Mouse (Mus musculus): Measurements from ENCODE around the gene Ntn4. TPM values are rescaled to one million over a fixed set of nuclear protein-coding genes. Genes with fewer than 3 reads are reported as not detected.

Gene Ntn4
- polyA plus RNA-seq (2015; fragmentation: Nextera tagmentation; extraction: Ambion mirVana) = 0.36 and 0.58 TPM in 2 replicates

DNA sequence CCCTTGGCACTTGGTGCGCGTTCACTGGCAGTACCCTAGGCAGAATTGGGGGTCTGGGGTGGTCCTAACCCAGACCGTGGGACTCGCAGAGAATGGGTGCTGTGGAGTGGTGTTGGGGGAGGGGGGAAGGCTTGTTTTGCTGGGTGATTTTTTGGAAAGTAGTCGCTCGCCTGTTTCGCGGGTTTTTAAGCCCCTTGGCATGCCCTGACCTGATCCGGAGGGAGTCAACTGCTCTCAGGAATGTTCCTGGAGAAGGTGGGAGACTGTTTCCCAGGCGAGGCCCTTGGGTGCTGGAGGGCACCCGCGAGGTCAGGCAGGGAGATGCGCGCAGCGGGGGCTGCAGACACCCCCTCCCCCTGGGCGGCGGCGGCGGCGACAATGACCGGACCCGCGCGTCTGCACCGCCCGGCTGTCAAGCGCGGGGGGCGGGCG, at the start of gene Ntn4:
TSS of gene Ntn4 (plus strand) at position 161 of the 432 bp plus-strand sequence.
- peaks cover 29% of the 10 kb centered on the region for H3K27me3 ChIP-seq (ENCODE audit: control insufficient read depth, insufficient read depth, low read depth, low read length)
- 4% methylated on average over 30 of the region's 30 CpGs for WGBS
- peak; percentile 5; the same call in 1 of the 2 replicates for ATAC-seq (ENCODE audit: low read depth)

DNA sequence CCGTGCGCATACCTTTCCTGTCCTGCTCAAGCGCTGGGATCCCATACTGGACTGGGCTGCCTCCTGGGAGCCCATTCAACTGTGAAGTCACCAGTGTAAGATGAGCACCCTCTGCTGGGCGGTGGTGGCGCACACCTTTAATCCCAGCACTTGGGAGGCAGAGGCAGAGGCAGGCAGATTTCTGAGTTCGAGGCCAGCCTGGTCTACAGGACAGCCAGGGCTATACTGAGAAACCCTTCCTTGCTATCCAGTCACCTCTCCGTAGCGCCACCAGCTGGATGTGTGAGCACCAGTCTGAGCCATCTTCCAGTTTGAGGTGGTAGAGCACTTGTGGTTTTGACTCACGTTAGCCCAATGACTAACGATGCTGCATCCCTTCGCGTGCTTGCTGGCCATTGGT, 48.0 kb upstream of the Ntn4 start:
- no peaks in the 10 kb centered on the region for H3K9me3 ChIP-seq (ENCODE audit: control insufficient read depth, low read length)
- ATAC-seq (ENCODE audit: low read depth) = no peak

More for the DNA sequence above, at the start of gene Ntn4:
- no peak within 1 kb of the TSS for H3K27ac ChIP-seq (ENCODE audit: low read length)
- H3K4me2 ChIP-seq (ENCODE audit: low read depth, low read length) = peak within 1 kb of the TSS; percentile 100
- H3K9ac ChIP-seq (ENCODE audit: low read length) = peak within 1 kb of the TSS; percentile 76
- H3K9me3 ChIP-seq (ENCODE audit: control insufficient read depth, low read length) = no peaks in the 10 kb centered on the region
- peaks cover 15% of the 10 kb centered on the region for H3K4me1 ChIP-seq (replicated peaks; ENCODE audit: control insufficient read depth, insufficient read depth, low read length)
- peak within 1 kb of the TSS; percentile 79 for H3K4me3 ChIP-seq (ENCODE audit: low read length)
- H3K36me3 ChIP-seq (ENCODE audit: control insufficient read depth, insufficient read depth, low read length) = no peaks in the 10 kb centered on the region

DNA sequence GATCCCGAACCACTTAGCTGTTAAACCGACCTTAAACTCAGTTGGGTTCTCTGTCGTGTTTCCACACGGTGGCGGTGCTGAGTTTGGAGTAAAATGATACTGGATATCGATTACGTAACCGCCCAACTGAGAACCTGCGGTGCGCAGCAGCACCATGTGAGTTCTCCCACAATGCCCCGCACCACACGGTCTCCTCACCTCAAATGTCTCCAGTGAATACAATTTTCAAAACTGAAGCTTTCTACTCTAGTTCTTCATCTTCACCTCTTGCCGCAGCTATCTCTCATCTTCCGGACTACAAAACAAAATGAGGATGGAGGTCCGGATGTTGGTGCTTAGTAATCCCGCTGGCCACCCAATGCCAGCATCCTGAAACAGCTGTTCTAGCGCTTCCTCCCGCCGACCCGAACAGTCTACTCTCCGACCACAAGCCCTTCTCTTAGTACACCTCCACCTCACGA, 46.4 kb upstream of the Ntn4 start:
- peak; percentile 41; the same call in 1 of the 2 replicates for ATAC-seq (ENCODE audit: low read depth)

More for the DNA sequence above, 48.0 kb upstream of the Ntn4 start:
- Histone ChIP-seq H3K4me3 (ENCODE audit: low read length) (no peak overlapping the region), H3K27ac (ENCODE audit: low read length) (no peak overlapping the region), H3K4me2 (ENCODE audit: low read depth, low read length) (no peak overlapping the region), H3K36me3 (ENCODE audit: control insufficient read depth, insufficient read depth, low read length) (no peaks in the 10 kb centered on the region), H3K9ac (ENCODE audit: low read length) (no peak overlapping the region), H3K27me3 (ENCODE audit: control insufficient read depth, insufficient read depth, low read depth, low read length) (no peaks in the 10 kb centered on the region), H3K4me1 (replicated peaks; ENCODE audit: control insufficient read depth, insufficient read depth, low read length) (peaks cover 14% of the 10 kb centered on the region)
- 54% methylated on average over 12 of the region's 12 CpGs for WGBS

DNA sequence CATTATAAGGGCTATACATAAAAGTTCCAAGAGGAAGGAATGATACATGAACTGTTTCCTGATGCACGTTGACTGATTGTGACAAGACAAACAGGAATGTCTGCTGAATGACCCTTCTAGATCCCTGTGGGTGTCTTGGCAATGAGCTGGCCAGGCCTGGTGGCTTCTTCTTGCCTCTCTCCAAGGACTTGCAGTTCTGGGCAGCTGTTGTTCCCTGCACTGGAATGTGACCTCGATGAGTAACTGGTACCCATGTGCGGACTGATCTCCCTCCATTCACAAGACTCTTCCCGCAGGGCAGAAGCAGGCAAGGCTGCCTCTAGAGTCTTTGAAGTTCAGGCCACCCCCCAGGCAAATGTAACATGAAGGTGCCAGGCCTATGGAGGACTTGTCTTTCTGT, 44.6 kb upstream of the Ntn4 start:
- Histone ChIP-seq H3K9ac (ENCODE audit: low read length) (no peak overlapping the region), H3K4me2 (ENCODE audit: low read depth, low read length) (no peak overlapping the region), H3K9me3 (ENCODE audit: control insufficient read depth, low read length) (no peaks in the 10 kb centered on the region), H3K4me1 (replicated peaks; ENCODE audit: control insufficient read depth, insufficient read depth, low read length) (peaks cover 3% of the 10 kb centered on the region; the same call in 1 of the 2 replicates), H3K27ac (ENCODE audit: low read length) (no peak overlapping the region), H3K27me3 (ENCODE audit: control insufficient read depth, insufficient read depth, low read depth, low read length) (no peaks in the 10 kb centered on the region), H3K36me3 (ENCODE audit: control insufficient read depth, insufficient read depth, low read length) (no peaks in the 10 kb centered on the region), H3K4me3 (ENCODE audit: low read length) (no peak overlapping the region)
- no peak for ATAC-seq (ENCODE audit: low read depth)
- 38% methylated on average over 4 of the region's 4 CpGs for WGBS

More for the DNA sequence above, 46.4 kb upstream of the Ntn4 start:
- Histone ChIP-seq H3K4me2 (ENCODE audit: low read depth, low read length) (peak overlapping the region; percentile 82), H3K9ac (ENCODE audit: low read length) (peak overlapping the region; percentile 53), H3K9me3 (ENCODE audit: control insufficient read depth, low read length) (no peaks in the 10 kb centered on the region), H3K4me1 (replicated peaks; ENCODE audit: control insufficient read depth, insufficient read depth, low read length) (peaks cover 3% of the 10 kb centered on the region; the same call in 1 of the 2 replicates), H3K27ac (ENCODE audit: low read length) (no peak overlapping the region), H3K4me3 (ENCODE audit: low read length) (peak overlapping the region; percentile 44), H3K36me3 (ENCODE audit: control insufficient read depth, insufficient read depth, low read length) (no peaks in the 10 kb centered on the region), H3K27me3 (ENCODE audit: control insufficient read depth, insufficient read depth, low read depth, low read length) (no peaks in the 10 kb centered on the region)
- WGBS = under 1% methylated on average over 22 of the region's 22 CpGs

DNA sequence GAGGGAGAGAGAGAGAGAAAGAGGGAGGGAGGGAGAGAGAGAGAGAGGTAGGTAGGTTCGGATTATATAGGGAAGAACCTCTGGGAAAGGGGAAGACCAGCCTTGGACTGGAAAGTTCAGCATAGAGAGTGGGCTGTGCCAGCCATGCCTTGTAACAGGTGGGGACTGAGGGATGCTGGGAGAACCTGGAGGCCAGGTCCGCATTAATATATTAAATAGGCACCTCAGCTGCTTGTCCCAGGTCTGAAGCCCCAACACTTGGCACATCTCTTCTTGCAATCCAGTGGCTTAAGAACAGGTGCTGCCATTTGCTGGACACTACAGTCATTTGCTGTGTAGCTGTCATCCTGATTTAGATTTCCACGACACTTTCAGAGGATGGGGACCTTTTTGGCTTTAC, 43.8 kb upstream of the Ntn4 start:
- 76% methylated on average over 3 of the region's 3 CpGs for WGBS
- Histone ChIP-seq H3K4me3 (ENCODE audit: low read length) (no peak overlapping the region), H3K4me2 (ENCODE audit: low read depth, low read length) (no peak overlapping the region), H3K4me1 (replicated peaks; ENCODE audit: control insufficient read depth, insufficient read depth, low read length) (peaks cover 3% of the 10 kb centered on the region; the same call in 1 of the 2 replicates), H3K9ac (ENCODE audit: low read length) (no peak overlapping the region), H3K27me3 (ENCODE audit: control insufficient read depth, insufficient read depth, low read depth, low read length) (no peaks in the 10 kb centered on the region), H3K36me3 (ENCODE audit: control insufficient read depth, insufficient read depth, low read length) (no peaks in the 10 kb centered on the region), H3K27ac (ENCODE audit: low read length) (no peak overlapping the region), H3K9me3 (ENCODE audit: control insufficient read depth, low read length) (no peaks in the 10 kb centered on the region)
- ATAC-seq (ENCODE audit: low read depth) = no peak

DNA sequence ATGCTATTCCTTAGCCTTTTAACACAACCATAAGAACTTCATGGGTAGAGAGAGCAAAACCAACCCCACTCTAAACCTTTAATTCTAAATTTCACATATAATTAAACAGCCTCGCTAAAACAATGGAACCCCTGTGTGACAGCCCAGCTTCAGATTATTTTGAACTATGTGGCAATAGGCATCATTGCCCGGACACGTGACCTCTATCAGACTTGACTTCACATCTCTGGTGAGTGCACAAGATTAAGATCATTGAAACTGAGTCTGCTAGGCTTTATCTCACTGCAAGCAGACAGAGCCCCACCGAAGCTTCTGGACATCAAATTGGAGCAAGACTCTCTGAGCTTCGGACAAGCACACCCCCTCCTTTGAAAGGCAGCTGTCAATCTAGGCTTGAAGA, 38.2 kb upstream of the Ntn4 start:
- Histone ChIP-seq H3K36me3 (ENCODE audit: control insufficient read depth, insufficient read depth, low read length) (no peaks in the 10 kb centered on the region), H3K27me3 (ENCODE audit: control insufficient read depth, insufficient read depth, low read depth, low read length) (no peaks in the 10 kb centered on the region)
- no peak for ATAC-seq (ENCODE audit: low read depth)

DNA sequence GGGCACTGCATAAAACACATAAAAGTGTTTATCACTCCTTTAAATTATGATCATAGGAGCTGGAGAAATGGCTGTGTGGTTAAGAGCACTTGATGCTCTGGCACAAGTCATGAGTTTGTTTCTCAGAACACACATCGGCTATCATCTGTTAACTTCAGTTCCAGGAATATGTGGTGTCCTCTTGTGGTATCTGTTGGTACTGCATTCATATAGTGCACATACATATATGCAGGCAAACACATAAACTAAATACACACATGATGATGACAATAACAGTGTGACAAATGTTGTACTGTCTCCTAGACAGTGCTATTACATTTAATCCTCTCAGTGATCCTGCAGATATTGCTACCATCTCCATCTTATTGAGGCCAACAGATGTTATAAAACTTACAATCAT, 37.2 kb upstream of the Ntn4 start:
- Histone ChIP-seq H3K27ac (ENCODE audit: low read length) (no peak overlapping the region), H3K4me2 (ENCODE audit: low read depth, low read length) (no peak overlapping the region), H3K36me3 (ENCODE audit: control insufficient read depth, insufficient read depth, low read length) (no peaks in the 10 kb centered on the region), H3K4me1 (replicated peaks; ENCODE audit: control insufficient read depth, insufficient read depth, low read length) (no peaks in the 10 kb centered on the region), H3K9me3 (ENCODE audit: control insufficient read depth, low read length) (no peaks in the 10 kb centered on the region; the same call in 1 of the 2 replicates), H3K9ac (ENCODE audit: low read length) (no peak overlapping the region), H3K4me3 (ENCODE audit: low read length) (no peak overlapping the region), H3K27me3 (ENCODE audit: control insufficient read depth, insufficient read depth, low read depth, low read length) (no peaks in the 10 kb centered on the region)
- no peak for ATAC-seq (ENCODE audit: low read depth)
- 82% methylated on average over 1 of the region's 1 CpGs for whole genome bisulfite sequencing

More for the DNA sequence above, 38.2 kb upstream of the Ntn4 start:
- Histone ChIP-seq H3K9ac (ENCODE audit: low read length) (no peak overlapping the region), H3K9me3 (ENCODE audit: control insufficient read depth, low read length) (no peaks in the 10 kb centered on the region; the same call in 1 of the 2 replicates), H3K4me2 (ENCODE audit: low read depth, low read length) (no peak overlapping the region), H3K27ac (ENCODE audit: low read length) (no peak overlapping the region), H3K4me1 (replicated peaks; ENCODE audit: control insufficient read depth, insufficient read depth, low read length) (no peaks in the 10 kb centered on the region), H3K4me3 (ENCODE audit: low read length) (no peak overlapping the region)
- WGBS = 81% methylated on average over 5 of the region's 5 CpGs

DNA sequence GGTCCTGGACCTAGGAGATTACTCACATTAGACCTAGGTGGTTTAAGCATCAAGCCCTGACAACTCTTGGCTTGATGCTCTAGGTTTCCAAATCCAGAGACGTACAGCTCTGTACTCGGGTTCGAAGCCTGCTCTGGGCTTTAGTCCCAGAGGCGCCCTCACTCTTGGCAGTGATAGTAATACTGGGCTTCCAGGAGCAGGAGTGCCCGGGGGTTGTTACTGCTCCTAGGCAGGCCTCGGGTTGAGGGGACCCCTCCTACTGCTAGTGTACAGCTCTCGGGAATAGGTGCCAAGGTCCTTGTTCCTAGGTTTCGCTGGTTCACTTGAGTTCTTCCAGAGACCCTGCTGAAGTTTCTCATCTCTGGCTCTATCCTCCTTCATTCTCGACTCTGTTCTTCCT, 34.2 kb upstream of the Ntn4 start:
- no peak overlapping the region for H3K4me2 ChIP-seq (ENCODE audit: low read depth, low read length)
- 86% methylated on average over 9 of the region's 9 CpGs for WGBS

DNA sequence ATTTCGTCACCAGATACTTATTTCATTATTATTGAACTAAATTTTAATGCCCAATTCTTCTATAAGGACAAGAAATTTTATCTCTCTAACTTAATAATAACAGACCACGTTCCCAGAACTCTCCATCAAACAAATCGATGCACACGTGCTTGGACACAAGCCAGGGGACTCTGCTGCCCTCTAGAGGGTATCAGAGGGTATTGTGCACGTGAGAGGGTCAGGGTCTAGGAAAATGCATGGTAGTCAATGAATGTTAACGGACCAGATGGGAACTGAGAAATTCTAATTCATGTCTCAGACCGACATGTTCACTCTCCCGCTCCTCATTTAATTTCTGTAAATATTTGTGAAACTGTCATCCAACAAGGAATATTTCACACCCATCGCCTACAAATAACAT, 32.4 kb upstream of the Ntn4 start:
- Histone ChIP-seq H3K27me3 (ENCODE audit: control insufficient read depth, insufficient read depth, low read depth, low read length) (no peaks in the 10 kb centered on the region), H3K4me2 (ENCODE audit: low read depth, low read length) (no peak overlapping the region), H3K36me3 (ENCODE audit: control insufficient read depth, insufficient read depth, low read length) (no peaks in the 10 kb centered on the region), H3K4me1 (replicated peaks; ENCODE audit: control insufficient read depth, insufficient read depth, low read length) (no peaks in the 10 kb centered on the region), H3K4me3 (ENCODE audit: low read length) (no peak overlapping the region), H3K27ac (ENCODE audit: low read length) (no peak overlapping the region), H3K9me3 (ENCODE audit: control insufficient read depth, low read length) (peaks cover 3% of the 10 kb centered on the region), H3K9ac (ENCODE audit: low read length) (no peak overlapping the region)
- WGBS = 40% methylated on average over 9 of the region's 9 CpGs
- ATAC-seq (ENCODE audit: low read depth) = no peak

More for the DNA sequence above, 34.2 kb upstream of the Ntn4 start:
- H3K4me3 ChIP-seq (ENCODE audit: low read length) = no peak overlapping the region
- H3K9ac ChIP-seq (ENCODE audit: low read length) = no peak overlapping the region
- no peak for ATAC-seq (ENCODE audit: low read depth)
- H3K27ac ChIP-seq (ENCODE audit: low read length) = no peak overlapping the region
- H3K9me3 ChIP-seq (ENCODE audit: control insufficient read depth, low read length) = peaks cover 3% of the 10 kb centered on the region
- H3K36me3 ChIP-seq (ENCODE audit: control insufficient read depth, insufficient read depth, low read length) = no peaks in the 10 kb centered on the region
- no peaks in the 10 kb centered on the region for H3K4me1 ChIP-seq (replicated peaks; ENCODE audit: control insufficient read depth, insufficient read depth, low read length)
- no peaks in the 10 kb centered on the region for H3K27me3 ChIP-seq (ENCODE audit: control insufficient read depth, insufficient read depth, low read depth, low read length)
